Mouse (Mus musculus) embryonic fibroblast, embryonic 13.5 days (primary cell): ENCODE measurements around the gene Fam129c.

Source experiments
- CTCF ChIP-seq: IDR thresholded peaks from 2 replicates; pipeline ENCODE4 v1.5.1; 2011; ENCODE audit warnings: mild to moderate bottlenecking, control low read depth, low read length, moderate library complexity, borderline replicate concordance; ENCODE audit not compliant: insufficient read depth
- POLR2A ChIP-seq: IDR thresholded peaks from 2 replicates; pipeline ENCODE4 v1.6.1; 2011; ENCODE audit warnings: low read depth, mild to moderate bottlenecking, control low read depth, low read length, moderate library complexity

DNA sequence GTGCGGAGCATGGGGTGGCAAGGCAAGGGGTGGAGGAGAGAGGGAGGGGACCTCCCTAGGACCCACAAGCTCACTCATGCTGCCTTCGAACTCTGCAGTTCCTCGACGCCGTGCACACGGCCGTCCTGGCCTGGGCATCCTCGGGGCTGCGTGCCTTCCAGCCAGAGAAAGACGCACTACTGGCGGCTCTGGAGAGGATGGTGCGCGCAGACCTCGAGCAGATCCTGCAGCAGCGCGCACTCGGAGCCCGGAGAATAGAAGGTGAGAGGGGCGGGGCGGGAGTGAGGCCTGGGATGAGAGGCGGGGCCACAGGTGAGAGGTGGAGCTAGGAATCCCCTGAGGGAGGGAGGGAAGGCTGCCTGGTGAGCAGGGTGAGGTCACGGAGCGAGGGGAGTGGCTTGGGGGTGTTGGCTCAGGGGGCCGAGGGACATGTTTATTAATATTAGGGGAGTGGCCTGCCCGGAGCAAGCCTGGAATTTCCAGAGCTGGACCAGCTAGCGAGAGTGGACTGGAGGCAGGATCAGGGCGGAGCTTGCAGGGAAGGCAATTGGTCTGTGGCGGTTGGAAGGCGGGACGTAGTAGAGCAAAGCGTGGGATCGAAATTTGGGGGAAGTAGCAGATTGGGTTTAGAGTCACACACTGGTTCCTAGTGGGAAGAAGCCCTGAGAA lies 5.4 kb downstream of the Fam129c start:
- TF ChIP-seq POLR2A, result no peak
- no peak for TF ChIP-seq CTCF
